Mouse (Mus musculus): ENCODE data around the gene Speer4f2. TPM values are rescaled to one million over a fixed set of nuclear protein-coding genes. Genes with fewer than 3 reads are reported as not detected.

Gene Speer4f2
- polyA plus RNA-seq, 1 experiment: not detected

- H3K4me1 ChIP-seq (ENCODE audit: control insufficient read depth, insufficient read depth, low read length): no peaks in the 10 kb centered on the region
- no peak overlapping the region for H3K4me3 ChIP-seq (ENCODE audit: insufficient read depth, low read length)
- H3K27ac ChIP-seq (ENCODE audit: insufficient read depth, low read length): no peak overlapping the region
- TF ChIP-seq POLR2A (IDR thresholded peaks at IDR 0.05; ENCODE audit: low read depth, low read length): no peak
- no peak for TF ChIP-seq CTCF (IDR thresholded peaks at IDR 0.05; ENCODE audit: borderline replicate concordance, insufficient read depth, low read length)
Observed at GRCm38 (mm10) chr5:17402330-17403125, 29.5 kb downstream of the Speer4f2 start.

- no peak overlapping the region for H3K27ac ChIP-seq (ENCODE audit: insufficient read depth, low read length)
- no peak for TF ChIP-seq CTCF (IDR thresholded peaks at IDR 0.05; ENCODE audit: borderline replicate concordance, insufficient read depth, low read length)
- TF ChIP-seq POLR2A (IDR thresholded peaks at IDR 0.05; ENCODE audit: low read depth, low read length): no peak
- H3K4me1 ChIP-seq (ENCODE audit: control insufficient read depth, insufficient read depth, low read length): no peaks in the 10 kb centered on the region
- no peak overlapping the region for H3K4me3 ChIP-seq (ENCODE audit: insufficient read depth, low read length)
Observed at GRCm38 (mm10) chr5:17403584-17403983, 30.6 kb downstream of the Speer4f2 start.

GRCm38 (mm10) chr5:17408924-17409660 is 36.1 kb downstream of the Speer4f2 start:
- no peaks in the 10 kb centered on the region for H3K4me1 ChIP-seq (ENCODE audit: control insufficient read depth, insufficient read depth, low read length)
- no peak for TF ChIP-seq CTCF (IDR thresholded peaks at IDR 0.05; ENCODE audit: borderline replicate concordance, insufficient read depth, low read length)
- no peak for TF ChIP-seq POLR2A (IDR thresholded peaks at IDR 0.05; ENCODE audit: low read depth, low read length)
- no peak overlapping the region for H3K27ac ChIP-seq (ENCODE audit: insufficient read depth, low read length)
- no peak overlapping the region for H3K4me3 ChIP-seq (ENCODE audit: insufficient read depth, low read length)

- H3K27ac ChIP-seq (ENCODE audit: insufficient read depth, low read length): no peak overlapping the region
- no peak for TF ChIP-seq CTCF (IDR thresholded peaks at IDR 0.05; ENCODE audit: borderline replicate concordance, insufficient read depth, low read length)
- no peak for TF ChIP-seq POLR2A (IDR thresholded peaks at IDR 0.05; ENCODE audit: low read depth, low read length)
- H3K4me1 ChIP-seq (ENCODE audit: control insufficient read depth, insufficient read depth, low read length): no peaks in the 10 kb centered on the region
- H3K4me3 ChIP-seq (ENCODE audit: insufficient read depth, low read length): no peak overlapping the region
Observed at GRCm38 (mm10) chr5:17417201-17417600, 44.2 kb downstream of the Speer4f2 start.

- H3K4me3 ChIP-seq (ENCODE audit: insufficient read depth, low read length): no peak overlapping the region
- TF ChIP-seq POLR2A (IDR thresholded peaks at IDR 0.05; ENCODE audit: low read depth, low read length): no peak
- TF ChIP-seq CTCF (IDR thresholded peaks at IDR 0.05; ENCODE audit: borderline replicate concordance, insufficient read depth, low read length): no peak
- H3K27ac ChIP-seq (ENCODE audit: insufficient read depth, low read length): no peak overlapping the region
Observed at GRCm38 (mm10) chr5:17419215-17419820, 46.3 kb downstream of the Speer4f2 start.

GRCm38 (mm10) chr5:17419921-17420320 is 46.9 kb downstream of the Speer4f2 start:
- no peak for TF ChIP-seq POLR2A (IDR thresholded peaks at IDR 0.05; ENCODE audit: low read depth, low read length)
- no peak for TF ChIP-seq CTCF (IDR thresholded peaks at IDR 0.05; ENCODE audit: borderline replicate concordance, insufficient read depth, low read length)
- Histone ChIP-seq H3K4me3 (ENCODE audit: insufficient read depth, low read length) (no peak overlapping the region), H3K4me1 (ENCODE audit: control insufficient read depth, insufficient read depth, low read length) (no peaks in the 10 kb centered on the region), H3K27ac (ENCODE audit: insufficient read depth, low read length) (no peak overlapping the region)

More at GRCm38 (mm10) chr5:17419215-17419820, 46.3 kb downstream of the Speer4f2 start:
- no peaks in the 10 kb centered on the region for H3K4me1 ChIP-seq (ENCODE audit: control insufficient read depth, insufficient read depth, low read length)

- Histone ChIP-seq H3K27ac (ENCODE audit: insufficient read depth, low read length) (no peak overlapping the region), H3K4me1 (ENCODE audit: control insufficient read depth, insufficient read depth, low read length) (no peaks in the 10 kb centered on the region), H3K4me3 (ENCODE audit: insufficient read depth, low read length) (no peak overlapping the region)
- TF ChIP-seq CTCF (IDR thresholded peaks at IDR 0.05; ENCODE audit: borderline replicate concordance, insufficient read depth, low read length) (no peak), POLR2A (IDR thresholded peaks at IDR 0.05; ENCODE audit: low read depth, low read length) (no peak)
Observed at GRCm38 (mm10) chr5:17422225-17422624, 49.2 kb downstream of the Speer4f2 start.

GRCm38 (mm10) chr5:17426930-17427329 is 54.0 kb downstream of the Speer4f2 start:
- H3K4me1 ChIP-seq (ENCODE audit: control insufficient read depth, insufficient read depth, low read length): no peaks in the 10 kb centered on the region

More at GRCm38 (mm10) chr5:17426930-17427329, 54.0 kb downstream of the Speer4f2 start:
- TF ChIP-seq CTCF (IDR thresholded peaks at IDR 0.05; ENCODE audit: borderline replicate concordance, insufficient read depth, low read length): no peak
- no peak for TF ChIP-seq POLR2A (IDR thresholded peaks at IDR 0.05; ENCODE audit: low read depth, low read length)
- no peak overlapping the region for H3K27ac ChIP-seq (ENCODE audit: insufficient read depth, low read length)
- H3K4me3 ChIP-seq (ENCODE audit: insufficient read depth, low read length): no peak overlapping the region

Other genes starting within 250 kb of the Speer4f2 start
- not detected in 2 replicates for gene Speer4f1, start 102.9 kb downstream of the Speer4f2 start, polyA plus RNA-seq (2011; ENCODE audit: insufficient read length, low read depth, missing spikeins)
- 27.9 and 35.7 TPM in 2 replicates for gene Sema3c, start 201.1 kb downstream of the Speer4f2 start, polyA plus RNA-seq (2011; ENCODE audit: insufficient read length, low read depth, missing spikeins)